Mouse (Mus musculus): Measurements from ENCODE around the gene Rbx1. TPM values are rescaled to one million over a fixed set of nuclear protein-coding genes. Genes with fewer than 3 reads are reported as not detected.
"Not testable (repeated sequence)": the region's sequence is repeated elsewhere in the genome, so short reads cannot be mapped to it uniquely, and the experiment has no call there.

Gene Rbx1
- polyA plus RNA-seq (2012; rRNA removed) (44.1 and 81.7 TPM in 2 replicates), polyA plus RNA-seq (2014; fragmentation: Nextera tagmentation; extraction: Ambion mirVana) (293 and 298 TPM in 2 replicates)

DNA sequence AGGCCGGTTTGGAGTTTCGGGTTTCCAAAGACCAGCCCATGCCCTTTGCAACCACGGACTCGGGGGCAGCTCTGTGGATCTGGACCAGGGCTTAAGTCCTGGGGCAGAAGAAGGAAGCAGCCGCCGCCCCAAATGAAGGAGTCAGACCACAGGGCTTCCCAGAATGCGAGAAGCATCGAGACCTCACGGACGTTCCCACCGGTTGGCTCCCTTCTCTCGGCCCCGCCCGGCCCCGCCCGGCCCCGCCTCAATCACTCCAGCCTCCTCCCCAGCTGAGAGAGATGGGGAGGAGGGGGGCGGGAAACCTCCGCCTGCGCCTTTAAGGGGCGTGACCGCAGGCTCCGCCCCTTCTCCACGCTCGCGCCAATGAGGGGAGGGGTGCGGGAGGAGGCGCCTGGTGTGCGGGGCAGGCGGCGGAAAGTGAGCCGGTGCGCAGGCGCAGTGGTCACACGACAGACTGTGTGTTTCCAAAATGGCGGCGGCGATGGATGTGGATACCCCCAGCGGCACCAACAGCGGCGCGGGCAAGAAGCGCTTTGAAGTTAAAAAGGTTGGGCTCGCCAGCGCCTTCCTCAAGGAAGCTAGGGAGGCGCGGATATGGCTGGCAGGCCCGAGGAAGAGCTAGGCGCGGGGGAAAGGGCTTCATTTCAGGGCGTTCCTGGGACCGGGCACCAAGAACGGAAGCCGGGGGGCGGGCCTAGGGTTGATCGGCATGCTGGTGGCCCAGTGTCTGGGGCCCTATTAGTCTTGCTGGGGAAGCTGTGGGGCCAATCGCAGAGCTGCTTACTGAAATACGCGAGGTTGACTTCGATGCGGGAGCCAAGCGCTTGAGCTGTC, at the start of gene Rbx1:
Rbx1 (plus strand) TSS at position 396 of the 837 bp plus-strand sequence.
- ATAC-seq (ENCODE audit: insufficient read depth) (peak; percentile 97), DNase-seq (ENCODE audit: low read depth in 3 of 3, low spot score in 3 of 3) (peak; percentile 95 to 97 (median 95))
- peak within 1 kb of the TSS; percentile 71 to 99 for H3K4me3 ChIP-seq (ENCODE audit: insufficient read depth in 1 of 2, low read depth in 2 of 2, low read length in 2 of 2)
- peak within 1 kb of the TSS; percentile 88 for H3K4me2 ChIP-seq (ENCODE audit: low read depth)
- H3K36me3 ChIP-seq (replicated peaks; ENCODE audit: control insufficient read depth, insufficient read depth, low read depth), result peaks cover 20% of the 10 kb centered on the region
- WGBS (ENCODE audit: insufficient replicate concordance), result under 1% methylated on average over 62 of the region's 62 CpGs
- no peaks in the 10 kb centered on the region; the same call in 1 of the 2 replicates for H3K9me3 ChIP-seq (ENCODE audit: control insufficient read depth, low read length)
- TF ChIP-seq CTCF (IDR thresholded peaks at IDR 0.05; ENCODE audit: low read depth) (no peak), EP300 (IDR thresholded peaks at IDR 0.05; ENCODE audit: low read depth) (no peak)
- H3K4me1 ChIP-seq (replicated peaks; ENCODE audit: control insufficient read depth in 2 of 2, insufficient read depth in 2 of 2, low read length in 1 of 2), result peaks cover 13 to 18% of the 10 kb centered on the region in 2 experiments
- peak within 1 kb of the TSS; percentile 67 for H3K9ac ChIP-seq (replicated peaks)
- H3K27me3 ChIP-seq (ENCODE audit: control insufficient read depth, insufficient read depth, low read length), result no peaks in the 10 kb centered on the region
- H3K27ac ChIP-seq, result peak within 1 kb of the TSS; percentile 61

GRCm38 (mm10) chr15:81416763-81417310, 49.3 kb upstream of the Rbx1 start:
- TF ChIP-seq CTCF (IDR thresholded peaks at IDR 0.05; ENCODE audit: low read depth), result peak; percentile 23; the same call in 1 of the 2 replicates
- Histone ChIP-seq H3K4me3 (ENCODE audit: insufficient read depth in 1 of 2, low read depth in 2 of 2, low read length in 2 of 2) (peak overlapping the region; percentile 19 to 20; a peak in 3 of 4 replicates), H3K4me2 (ENCODE audit: low read depth) (peak overlapping the region; percentile 70), H3K9ac (replicated peaks) (peak overlapping the region; percentile 53), H3K4me1 (replicated peaks; ENCODE audit: control insufficient read depth in 2 of 2, insufficient read depth in 2 of 2, low read length in 1 of 2) (peaks cover 17 to 22% of the 10 kb centered on the region in 2 experiments), H3K27ac (peak overlapping the region; percentile 4)
- ATAC-seq (ENCODE audit: insufficient read depth) (peak; percentile 88), DNase-seq (ENCODE audit: low read depth in 3 of 3, low spot score in 3 of 3) (peak; percentile 62 to 66 (median 63))
- H3K9me3 ChIP-seq (ENCODE audit: control insufficient read depth, low read length); H3K36me3 ChIP-seq (replicated peaks; ENCODE audit: control insufficient read depth, insufficient read depth, low read depth); H3K27me3 ChIP-seq (ENCODE audit: control insufficient read depth, insufficient read depth, low read length): not testable (repeated sequence)
- 9% methylated on average over 22 of the region's 22 CpGs for WGBS (ENCODE audit: insufficient replicate concordance)

DNA sequence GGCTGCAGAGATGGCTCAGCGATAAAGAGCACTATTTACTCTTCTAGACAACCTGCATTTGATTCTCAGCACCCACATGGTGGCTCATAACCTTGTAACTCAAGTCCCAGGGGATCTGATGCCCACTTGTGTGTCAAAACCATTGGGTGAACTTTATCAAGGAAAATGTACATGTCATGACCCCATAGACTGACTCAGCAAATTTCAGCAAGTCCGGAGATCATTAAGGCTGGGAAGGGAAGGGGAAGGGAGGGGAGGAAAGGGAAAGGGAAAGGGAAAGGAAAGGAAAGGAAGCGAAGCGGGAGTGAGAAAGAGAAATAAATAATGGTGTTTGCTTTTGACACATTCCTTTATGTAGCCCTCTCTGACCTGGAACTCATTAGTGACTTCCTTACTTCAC, 48.0 kb upstream of the Rbx1 start:
- Histone ChIP-seq H3K4me1 (replicated peaks; ENCODE audit: control insufficient read depth in 2 of 2, insufficient read depth in 2 of 2, low read length in 1 of 2) (peaks cover 17 to 22% of the 10 kb centered on the region in 2 experiments), H3K9me3 (ENCODE audit: control insufficient read depth, low read length) (no peaks in the 10 kb centered on the region), H3K4me3 (ENCODE audit: insufficient read depth in 1 of 2, low read depth in 2 of 2, low read length in 2 of 2) (no peak overlapping the region), H3K36me3 (replicated peaks; ENCODE audit: control insufficient read depth, insufficient read depth, low read depth) (no peaks in the 10 kb centered on the region), H3K27ac (peak overlapping the region; percentile 60), H3K9ac (replicated peaks) (no peak overlapping the region), H3K4me2 (ENCODE audit: low read depth) (0 out of 2 replicates have a peak overlapping the region, but pooled peaks have one; percentile 13), H3K27me3 (ENCODE audit: control insufficient read depth, insufficient read depth, low read length) (no peaks in the 10 kb centered on the region)
- no peak for ATAC-seq (ENCODE audit: insufficient read depth)
- peak in 1 of 3 experiments; percentile 25 for DNase-seq (ENCODE audit: low read depth in 3 of 3, low spot score in 3 of 3)
- 71% methylated on average over 4 of the region's 4 CpGs for WGBS (ENCODE audit: insufficient replicate concordance)
- no peak for TF ChIP-seq EP300 (IDR thresholded peaks at IDR 0.05; ENCODE audit: low read depth)
- no peak for TF ChIP-seq CTCF (IDR thresholded peaks at IDR 0.05; ENCODE audit: low read depth)

DNA sequence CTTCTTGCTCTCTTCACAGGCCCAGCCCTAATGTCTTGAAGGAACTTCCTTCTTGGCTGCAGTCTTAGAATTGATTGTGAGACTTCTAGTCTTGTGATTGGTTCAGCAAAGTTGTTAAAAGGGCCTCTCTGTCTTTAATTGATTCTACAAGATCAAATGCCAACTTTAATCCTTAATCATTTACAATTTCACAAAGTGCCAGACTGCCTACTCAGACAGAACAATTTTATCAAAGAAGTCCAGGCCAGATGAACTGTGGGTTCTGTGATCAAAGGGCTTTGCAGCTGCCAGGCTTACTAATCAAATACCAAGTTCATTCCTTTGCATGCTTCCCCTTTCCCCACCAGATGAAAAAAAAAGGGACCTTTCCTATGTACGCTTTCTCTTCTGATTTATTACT, 44.6 kb upstream of the Rbx1 start:
- H3K4me1 ChIP-seq (replicated peaks; ENCODE audit: control insufficient read depth in 2 of 2, insufficient read depth in 2 of 2, low read length in 1 of 2), result peaks cover 15 to 23% of the 10 kb centered on the region in 2 experiments
- H3K36me3 ChIP-seq (replicated peaks; ENCODE audit: control insufficient read depth, insufficient read depth, low read depth), result no peaks in the 10 kb centered on the region
- H3K4me3 ChIP-seq (ENCODE audit: insufficient read depth in 1 of 2, low read depth in 2 of 2, low read length in 2 of 2), result no peak overlapping the region
- 55% methylated on average over 1 of the region's 1 CpGs for WGBS (ENCODE audit: insufficient replicate concordance)
- H3K9ac ChIP-seq (replicated peaks), result no peak overlapping the region
- no peak for TF ChIP-seq EP300 (IDR thresholded peaks at IDR 0.05; ENCODE audit: low read depth)
- TF ChIP-seq CTCF (IDR thresholded peaks at IDR 0.05; ENCODE audit: low read depth), result no peak
- no peak overlapping the region for H3K27ac ChIP-seq
- DNase-seq (ENCODE audit: low read depth in 3 of 3, low spot score in 3 of 3) (no peak), ATAC-seq (ENCODE audit: insufficient read depth) (no peak)
- H3K4me2 ChIP-seq (ENCODE audit: low read depth), result no peak overlapping the region
- no peaks in the 10 kb centered on the region for H3K27me3 ChIP-seq (ENCODE audit: control insufficient read depth, insufficient read depth, low read length)
- H3K9me3 ChIP-seq (ENCODE audit: control insufficient read depth, low read length), result no peaks in the 10 kb centered on the region

DNA sequence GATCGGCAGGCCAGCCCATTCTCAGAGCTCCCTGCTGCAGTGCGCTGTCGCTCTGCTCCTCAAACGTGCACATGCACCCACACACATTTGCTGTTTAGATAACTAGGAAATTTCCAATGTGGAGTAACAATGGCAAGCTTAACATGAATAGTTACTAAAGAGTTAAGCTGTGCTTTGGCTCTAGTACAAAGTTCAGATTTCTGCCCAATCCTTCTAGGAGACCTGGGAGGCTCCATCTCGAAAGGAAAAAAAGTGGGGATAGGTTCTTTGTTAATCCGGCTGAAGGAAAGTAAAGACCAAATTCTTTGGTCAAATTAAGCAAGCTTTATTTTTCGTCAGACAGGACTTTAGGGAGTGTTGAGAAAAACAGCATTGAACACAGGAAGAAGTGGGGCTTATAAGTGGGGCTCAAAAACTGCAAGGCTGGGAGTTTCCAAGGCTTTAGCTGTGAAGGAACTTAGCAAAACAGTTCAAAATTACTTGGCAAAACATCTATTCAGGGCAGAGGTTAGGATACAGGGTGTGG, 43.9 kb upstream of the Rbx1 start:
- no peak overlapping the region for H3K9ac ChIP-seq (replicated peaks)
- peaks cover 11 to 17% of the 10 kb centered on the region in 2 experiments for H3K4me1 ChIP-seq (replicated peaks; ENCODE audit: control insufficient read depth in 2 of 2, insufficient read depth in 2 of 2, low read length in 1 of 2)
- H3K36me3 ChIP-seq (replicated peaks; ENCODE audit: control insufficient read depth, insufficient read depth, low read depth), result peaks cover under 1% of the 10 kb centered on the region
- WGBS (ENCODE audit: insufficient replicate concordance), result 75% methylated on average over 7 of the region's 7 CpGs
- no peaks in the 10 kb centered on the region for H3K27me3 ChIP-seq (ENCODE audit: control insufficient read depth, insufficient read depth, low read length)
- no peak for DNase-seq (ENCODE audit: low read depth in 3 of 3, low spot score in 3 of 3)
- no peak for TF ChIP-seq CTCF (IDR thresholded peaks at IDR 0.05; ENCODE audit: low read depth)
- TF ChIP-seq EP300 (IDR thresholded peaks at IDR 0.05; ENCODE audit: low read depth), result no peak
- no peak for ATAC-seq (ENCODE audit: insufficient read depth)
- no peak overlapping the region for H3K4me2 ChIP-seq (ENCODE audit: low read depth)
- H3K9me3 ChIP-seq (ENCODE audit: control insufficient read depth, low read length), result no peaks in the 10 kb centered on the region
- H3K4me3 ChIP-seq (ENCODE audit: insufficient read depth in 1 of 2, low read depth in 2 of 2, low read length in 2 of 2), result no peak overlapping the region
- H3K27ac ChIP-seq, result no peak overlapping the region

Measured in liver, embryonic 14.5 days (tissue).